Mouse (Mus musculus) natural killer cell, adult 2 months (primary cell): ENCODE data around the gene Slc29a3.
A peak's percentile ranks its signal among the peaks of the same experiment; 100 is the strongest.
"Not testable (repeated sequence)": the region's sequence is repeated elsewhere in the genome, so short reads cannot be mapped to it uniquely, and the experiment has no call there.

ENCODE experiments used
- DNase-seq, 2 experiments: peaks; one replicate each; pipeline ENCODE4 v3.0.0; 2022; ENCODE audit warnings: low spot score in 2 of 2

The Slc29a3 gene

DNA sequence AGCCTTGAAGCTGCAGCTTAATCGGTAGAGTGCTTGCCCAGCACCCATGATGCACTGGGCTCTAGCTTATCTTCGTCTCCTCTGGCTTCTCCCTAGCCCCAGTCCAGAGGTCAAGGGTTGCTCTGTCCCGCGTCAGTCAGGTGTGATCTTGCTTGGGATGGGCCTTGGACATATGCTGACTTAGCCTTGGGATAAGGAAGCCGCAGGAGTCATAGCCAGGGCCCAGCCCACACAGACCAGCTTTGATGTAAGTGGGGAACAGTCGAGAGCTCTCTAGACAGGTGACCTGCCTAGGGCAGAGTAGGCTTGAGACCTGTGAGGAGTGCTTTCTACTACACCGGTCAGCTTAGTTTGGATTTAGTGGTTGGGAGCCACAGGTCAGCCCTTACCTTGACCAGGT is 14.8 kb upstream of the Slc29a3 start:
- no peak for DNase-seq

DNA sequence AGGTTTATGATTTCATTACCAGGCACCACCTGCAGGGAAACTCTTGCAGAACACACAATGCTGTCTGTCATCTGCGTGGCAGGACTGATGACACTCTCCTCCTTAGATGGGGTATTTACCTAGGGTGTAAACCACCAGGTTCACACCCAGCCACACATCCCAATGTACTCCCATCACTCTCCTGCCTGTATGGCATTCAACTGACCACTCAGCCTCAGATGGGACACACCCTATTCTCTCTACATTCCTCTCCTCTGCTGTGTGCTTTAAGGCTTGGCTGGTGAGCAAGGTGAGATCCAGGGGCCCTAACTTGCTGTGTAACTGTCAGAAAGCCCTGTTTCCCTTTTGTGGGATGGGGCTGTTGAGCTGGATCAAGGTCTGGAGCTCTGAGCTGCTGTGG is 9.5 kb upstream of the Slc29a3 start:
- DNase-seq, result no peak

DNA sequence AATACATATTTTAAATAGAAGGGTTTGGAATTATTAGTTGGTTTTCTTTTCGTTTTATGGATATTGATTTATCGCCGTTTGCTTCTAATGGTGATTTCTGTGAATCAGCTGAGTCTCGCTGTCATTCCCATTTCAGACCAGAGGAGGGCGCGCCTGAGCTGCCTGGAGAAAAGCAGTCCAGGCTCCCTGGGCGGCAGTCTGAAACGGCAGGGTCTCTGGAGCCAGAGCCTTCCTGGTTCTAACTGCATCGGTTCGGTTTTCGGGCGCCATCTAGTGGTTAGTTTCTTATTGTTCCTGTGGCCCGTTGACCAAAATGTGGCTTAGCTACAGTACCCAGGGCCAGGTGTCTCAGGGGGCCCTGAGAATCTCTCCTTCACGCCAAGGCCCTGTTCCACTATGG is 7.8 kb upstream of the Slc29a3 start:
- DNase-seq, result peak; percentile 90 to 92

DNA sequence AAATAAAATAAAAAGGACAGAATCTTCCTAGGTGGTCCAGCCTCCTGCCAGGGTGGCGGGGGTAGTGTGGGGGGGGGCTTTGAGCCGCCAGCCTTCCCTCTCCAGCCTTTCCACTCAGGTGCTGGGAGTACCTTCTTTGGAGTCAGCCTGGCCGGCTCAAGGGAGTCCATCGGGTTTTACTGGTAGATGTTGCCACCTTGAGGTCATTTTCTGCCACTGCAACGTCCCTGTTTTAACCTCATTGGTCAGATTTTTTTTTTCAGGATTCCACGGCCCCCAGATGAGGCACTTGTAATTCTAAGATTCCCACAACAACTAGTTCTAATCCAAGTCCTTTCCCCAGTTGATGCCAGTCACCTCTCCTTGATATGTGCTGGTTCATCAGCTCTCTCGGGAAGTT is 4.4 kb upstream of the Slc29a3 start:
- peak; percentile 44 to 58 for DNase-seq

DNA sequence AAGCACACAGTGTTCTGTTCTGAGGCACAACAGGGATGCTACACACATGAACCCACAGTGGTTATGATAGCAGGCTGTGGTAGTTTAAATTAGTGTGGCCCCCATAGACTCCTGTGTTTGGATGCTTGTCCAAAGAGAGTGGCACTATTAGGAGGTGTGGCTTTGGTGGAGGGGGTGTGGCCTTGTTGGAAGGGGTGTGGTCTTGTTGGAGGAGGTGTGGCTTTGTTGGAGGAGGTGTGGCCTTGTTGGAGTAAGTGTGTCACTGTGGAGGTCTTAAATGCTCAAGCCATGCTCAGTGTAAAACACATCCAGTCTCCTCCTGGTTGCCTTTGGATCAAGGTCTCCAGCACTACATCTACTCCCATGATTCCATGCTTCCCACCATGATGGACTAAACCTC is 3.6 kb upstream of the Slc29a3 start:
- DNase-seq, result peak in 1 of 2 experiments; percentile 24

DNA sequence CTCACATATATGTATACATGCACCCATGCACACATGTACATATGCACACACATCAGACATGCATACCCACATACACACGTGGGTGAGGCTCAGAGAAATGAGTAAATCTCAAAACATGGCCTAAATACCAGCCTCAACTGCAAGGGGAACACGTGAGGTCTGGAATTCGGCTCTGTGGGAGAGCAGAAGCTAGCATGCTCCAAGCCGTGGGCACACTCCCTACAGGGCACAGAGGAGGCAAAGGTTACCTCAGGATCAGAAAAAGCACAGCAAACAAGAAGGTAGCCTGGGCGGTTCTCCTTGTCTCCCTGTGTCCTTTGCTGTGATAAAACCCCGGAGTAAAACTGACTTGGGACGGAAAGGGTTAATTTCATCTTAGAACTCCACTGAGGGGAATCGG is 1.3 kb upstream of the Slc29a3 start:
- DNase-seq, result no peak

DNA sequence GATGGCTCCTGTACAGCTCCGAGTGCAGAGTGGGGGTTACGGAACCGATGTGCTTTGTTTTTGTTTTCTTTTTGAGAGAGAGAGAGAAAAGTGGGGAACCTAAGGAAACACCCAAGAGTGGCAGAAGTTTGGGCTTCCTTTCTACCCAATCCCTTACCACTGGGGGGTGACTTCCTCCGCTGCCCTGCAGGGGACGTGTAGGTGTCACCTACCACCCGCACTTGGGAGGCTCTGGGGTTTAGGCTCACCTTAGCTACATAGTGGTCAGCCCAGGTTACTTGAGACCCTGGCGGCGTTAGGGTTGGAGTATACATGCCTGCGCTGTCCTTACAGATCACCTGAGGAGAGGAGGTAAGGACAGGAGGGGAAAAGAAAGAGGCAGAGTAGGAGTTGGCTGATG is 667 bp upstream of the Slc29a3 start:
- peak; percentile 21 to 33 for DNase-seq

DNA sequence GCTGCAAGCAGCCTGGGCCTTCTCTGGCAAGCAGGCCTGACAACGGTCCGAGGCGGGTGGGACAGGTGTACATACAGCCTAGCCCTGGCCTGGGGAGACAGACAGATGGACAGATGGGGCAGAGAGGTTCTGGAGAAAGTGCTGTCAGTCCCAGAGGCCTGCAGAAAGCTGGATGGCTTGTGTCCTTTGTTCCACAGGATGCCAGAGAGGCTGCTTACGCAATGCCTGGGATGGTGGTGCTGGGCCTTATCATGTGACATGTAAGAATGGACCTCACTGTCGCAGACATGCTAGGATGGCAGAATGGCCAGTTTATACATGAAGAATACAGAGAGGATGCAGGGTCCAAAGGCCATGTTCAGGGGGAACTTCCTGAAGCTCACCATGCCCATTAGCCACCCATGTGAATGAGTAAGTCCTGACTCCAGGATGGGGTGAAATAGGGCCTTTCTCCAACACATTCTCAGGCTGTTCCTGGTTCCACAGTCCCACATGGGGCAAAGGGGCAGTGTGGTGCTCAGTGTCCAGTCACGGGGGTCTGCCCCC is 4.9 kb downstream of the Slc29a3 start:
- DNase-seq, result no peak

DNA sequence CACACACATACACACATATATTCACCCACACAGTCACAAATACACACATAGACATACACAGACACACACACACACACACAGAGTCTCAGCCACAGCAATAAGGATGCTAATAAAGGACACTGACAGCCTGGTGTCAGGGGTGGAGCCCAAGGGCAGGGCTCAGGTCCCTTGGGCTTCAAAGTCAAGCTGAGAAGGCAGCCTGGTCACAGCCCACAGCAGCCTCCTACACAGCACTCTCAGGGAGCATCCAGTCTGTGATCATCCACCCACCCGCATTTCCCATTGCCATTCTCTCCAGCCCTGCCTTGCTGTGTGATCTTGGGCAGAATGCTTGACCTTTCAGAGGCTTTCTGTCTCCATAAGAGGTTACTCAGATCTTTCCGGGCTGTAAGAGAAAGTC is 6.1 kb downstream of the Slc29a3 start:
- DNase-seq, result no peak

DNA sequence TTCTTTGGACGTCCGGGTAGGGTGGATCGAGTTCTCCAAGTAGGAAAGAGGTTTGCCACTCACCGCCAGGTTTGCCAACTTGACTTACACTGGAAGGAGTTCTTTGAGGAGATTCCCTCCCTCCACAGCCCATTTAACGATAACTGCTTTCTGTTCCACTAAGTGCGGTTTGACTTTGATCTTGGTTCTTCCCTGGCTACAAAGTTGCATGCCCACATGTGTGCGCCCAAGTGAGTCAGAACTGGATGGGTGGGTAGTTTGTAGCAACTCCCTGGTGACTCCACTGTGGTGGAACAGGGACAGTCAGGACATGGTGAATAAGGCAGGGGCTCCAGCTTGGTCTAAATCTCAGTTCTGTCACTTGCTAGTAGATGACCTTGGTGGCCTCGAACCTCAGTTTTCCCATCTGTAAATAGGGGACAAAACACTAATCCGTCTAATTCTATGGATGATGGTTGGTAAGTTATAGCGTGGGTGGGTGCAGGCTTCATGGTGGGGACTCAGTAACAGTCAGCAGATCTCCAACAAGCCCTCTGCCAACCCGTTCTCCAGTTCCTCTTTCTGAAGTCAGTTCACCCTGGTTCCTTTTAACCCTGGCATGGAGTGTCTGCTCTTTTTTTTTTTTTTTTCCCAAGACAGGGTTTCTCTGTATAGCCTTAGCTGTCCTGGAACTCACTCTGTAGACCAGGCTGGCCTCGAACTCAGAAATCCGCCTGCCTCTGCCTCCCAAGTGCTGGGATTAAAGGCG is 7.9 kb downstream of the Slc29a3 start:
- peak in 1 of 2 experiments; percentile 43 for DNase-seq

DNA sequence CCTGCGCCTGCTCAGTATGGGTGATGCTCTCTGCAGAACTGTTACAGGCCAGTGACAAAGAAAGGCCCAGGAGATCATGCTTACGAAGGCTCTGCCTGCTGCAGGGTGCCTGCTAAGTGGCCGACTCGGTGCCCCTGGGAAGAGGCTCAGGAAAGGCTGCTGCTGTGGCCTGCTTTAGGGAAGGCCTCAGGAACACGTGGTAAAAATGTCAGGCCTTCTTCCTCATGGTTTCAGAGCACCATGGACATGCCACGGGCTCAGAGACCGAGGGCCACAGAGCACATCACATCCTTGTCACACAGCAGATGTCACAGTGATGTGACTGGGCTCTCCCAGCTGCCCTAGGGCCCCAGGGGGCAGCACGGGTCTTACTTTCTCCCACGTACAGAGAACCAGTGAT is 8.9 kb downstream of the Slc29a3 start:
- DNase-seq, result no peak

DNA sequence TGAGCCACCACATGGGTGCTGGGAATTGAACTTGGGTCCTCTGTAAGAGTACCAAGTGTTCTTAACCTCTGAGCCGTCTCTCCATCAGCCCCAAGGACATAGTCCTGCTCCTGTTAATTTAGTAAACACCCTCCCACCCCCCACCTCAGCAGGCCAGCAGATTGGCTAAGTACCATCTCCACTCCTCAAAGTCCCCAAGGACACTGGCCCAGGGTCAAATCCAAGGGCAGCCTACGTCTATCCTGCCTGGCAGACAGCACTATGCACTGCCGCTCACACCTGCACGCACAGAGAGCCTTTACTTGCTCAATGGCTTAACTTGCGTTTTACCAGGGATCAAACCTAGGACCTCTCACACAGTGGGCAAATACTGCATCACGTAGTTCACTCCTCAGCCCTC is 9.7 kb downstream of the Slc29a3 start:
- no peak for DNase-seq

DNA sequence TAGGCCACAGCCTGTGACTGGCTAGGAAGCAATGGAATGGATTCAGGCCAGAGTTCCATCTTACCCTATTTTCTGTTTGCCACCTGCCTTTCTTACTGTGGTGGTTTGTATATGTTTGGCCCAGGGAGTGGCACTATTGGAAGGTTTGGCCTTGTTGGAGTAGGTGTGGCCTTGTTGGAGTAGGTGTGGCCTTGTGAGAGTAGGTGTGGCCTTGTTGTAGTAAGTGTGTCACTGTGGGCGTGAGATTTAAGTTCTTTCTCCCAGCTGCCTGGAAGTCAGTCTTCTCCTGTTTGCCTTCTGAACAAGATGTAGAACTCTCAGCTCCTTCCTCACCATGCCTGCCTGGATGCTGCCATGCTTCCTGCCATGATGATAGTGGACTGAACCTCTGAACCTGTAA is 10.3 kb downstream of the Slc29a3 start:
- DNase-seq, result not testable (repeated sequence)

DNA sequence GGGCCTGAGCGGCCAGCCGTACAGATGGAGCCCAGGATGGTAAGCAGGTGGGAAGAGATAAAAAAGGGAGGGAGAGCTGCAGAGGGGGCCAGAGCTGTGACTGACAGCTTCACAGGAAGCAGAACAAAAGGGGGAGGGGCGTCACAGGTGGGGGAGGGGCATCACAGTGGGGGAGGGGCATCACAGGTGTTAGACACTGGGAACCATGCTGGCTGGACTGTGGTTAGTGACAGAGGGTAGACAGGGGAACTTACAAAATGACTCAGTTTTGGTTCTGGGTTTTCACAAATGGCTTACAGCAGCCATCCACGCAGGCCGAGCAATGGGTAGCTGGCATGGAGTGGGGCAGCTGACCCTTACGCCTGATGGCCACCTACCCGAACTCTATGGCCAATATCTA is 11.2 kb downstream of the Slc29a3 start:
- peak in 1 of 2 experiments; percentile 30 for DNase-seq

DNA sequence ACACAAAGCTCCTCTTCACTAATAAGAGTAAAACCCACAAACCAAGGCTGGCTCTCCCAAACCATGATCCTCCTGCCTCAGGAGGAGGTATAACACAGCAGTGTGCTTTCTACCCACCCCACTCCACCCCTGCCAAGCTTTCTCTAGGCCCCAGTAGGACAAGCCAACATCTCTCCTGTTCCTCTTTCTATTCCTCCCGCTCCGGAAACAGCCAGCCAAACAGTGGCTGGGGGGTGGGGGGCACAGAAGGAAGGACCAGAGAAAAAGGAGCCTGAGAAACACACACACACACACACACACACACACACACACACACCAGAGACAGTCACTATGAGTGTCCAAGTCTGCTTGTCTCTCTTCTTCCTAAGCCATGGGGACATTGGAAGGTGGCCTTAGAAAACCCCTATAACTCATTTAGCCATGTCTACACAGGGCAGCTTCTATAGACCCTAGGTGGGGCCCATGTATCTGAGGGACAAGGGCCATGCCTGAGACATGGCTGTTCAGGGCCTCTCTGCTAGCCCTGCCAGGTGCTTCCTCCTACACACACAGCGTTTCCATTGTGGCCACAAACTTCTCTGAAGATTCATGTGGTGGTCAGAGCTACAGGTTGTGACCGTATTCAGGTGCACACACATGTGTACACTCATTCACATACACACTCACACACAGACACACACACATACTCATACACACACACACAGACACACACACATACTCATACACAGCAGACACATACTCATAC is 12.8 kb downstream of the Slc29a3 start:
- DNase-seq, result no peak

DNA sequence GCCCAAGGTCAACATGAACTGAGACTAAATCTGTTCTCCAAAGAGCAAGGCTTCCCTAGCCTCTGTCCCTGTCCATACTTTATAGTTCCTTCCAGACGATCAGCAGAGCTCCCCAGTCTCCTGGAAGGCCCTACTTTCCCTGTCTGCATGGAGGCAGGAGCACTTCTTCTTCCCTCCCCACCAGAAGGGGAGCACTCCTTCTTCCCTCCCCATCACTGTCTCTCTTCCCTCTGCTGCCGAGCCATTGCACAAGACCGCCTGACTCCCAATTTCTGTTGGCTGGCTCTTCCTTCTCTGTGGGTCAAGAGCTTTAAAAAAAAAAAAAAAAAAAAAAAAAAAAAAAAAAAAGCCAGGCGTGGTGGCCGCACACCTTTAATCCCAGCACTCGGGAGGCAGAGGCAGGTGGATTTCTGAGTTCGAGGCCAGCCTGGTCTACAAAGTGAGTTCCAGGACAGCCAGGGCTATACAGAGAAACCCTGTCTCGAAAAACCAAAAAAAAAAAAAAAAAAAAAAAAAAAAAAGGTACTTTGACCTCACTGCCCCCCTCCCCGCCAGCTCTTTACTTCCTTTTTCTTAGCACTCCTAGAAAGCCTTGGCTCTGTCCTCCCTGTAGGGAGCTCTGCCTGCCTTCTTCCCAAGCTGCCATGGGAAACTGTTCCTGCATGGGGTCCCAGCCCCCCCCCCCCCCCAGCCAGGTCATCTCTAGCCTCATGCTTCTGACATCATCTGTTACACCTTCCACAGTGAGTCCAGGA is 14.5 kb downstream of the Slc29a3 start:
- no peak for DNase-seq

DNA sequence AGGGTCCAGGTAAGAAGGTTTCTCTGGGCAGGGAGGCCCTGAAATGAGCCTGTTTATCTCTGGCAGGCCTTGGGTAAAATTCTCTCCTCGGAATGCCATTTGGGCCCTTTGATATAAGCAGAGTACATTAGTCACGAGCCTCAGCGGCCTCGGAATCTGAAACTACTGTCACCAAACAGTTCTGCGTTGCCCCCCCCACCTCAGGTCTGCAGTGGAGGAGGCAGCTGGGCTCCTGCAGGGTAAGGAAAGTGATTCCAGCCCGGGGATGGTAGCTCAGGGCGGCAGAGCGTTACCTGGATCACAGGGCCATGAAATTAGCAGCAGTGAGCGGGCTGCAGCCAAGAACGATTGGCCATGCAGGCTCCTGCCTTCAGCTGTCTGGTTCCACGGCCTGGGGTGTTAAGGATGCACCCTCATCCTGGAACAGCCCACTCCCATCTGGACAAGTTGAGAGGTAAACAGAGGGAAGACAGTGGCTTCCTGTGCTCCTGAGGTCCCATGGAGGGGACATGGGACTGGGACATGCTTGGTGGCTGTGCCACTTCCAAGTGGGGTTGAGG is 15.3 kb downstream of the Slc29a3 start:
- DNase-seq, result no peak

DNA sequence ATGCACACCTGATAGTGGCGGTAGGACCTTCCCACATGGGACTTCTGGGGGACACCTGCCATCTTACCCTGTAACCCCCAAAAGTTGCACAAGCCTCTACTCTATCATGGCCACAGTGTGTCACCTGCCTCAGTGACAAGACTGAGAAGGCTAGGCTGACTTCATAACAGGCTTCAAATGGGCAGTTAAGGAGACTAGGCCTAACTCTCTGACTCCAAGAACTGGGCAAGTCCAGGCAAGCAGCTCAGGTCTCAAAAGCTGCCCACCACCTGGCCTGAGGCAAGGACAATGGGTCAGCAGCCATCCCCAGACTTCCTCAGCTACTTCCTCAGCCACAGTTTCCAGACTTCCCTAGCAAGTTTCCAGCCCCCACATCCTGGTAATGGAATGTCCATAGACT is 16.9 kb downstream of the Slc29a3 start:
- DNase-seq, result no peak

DNA sequence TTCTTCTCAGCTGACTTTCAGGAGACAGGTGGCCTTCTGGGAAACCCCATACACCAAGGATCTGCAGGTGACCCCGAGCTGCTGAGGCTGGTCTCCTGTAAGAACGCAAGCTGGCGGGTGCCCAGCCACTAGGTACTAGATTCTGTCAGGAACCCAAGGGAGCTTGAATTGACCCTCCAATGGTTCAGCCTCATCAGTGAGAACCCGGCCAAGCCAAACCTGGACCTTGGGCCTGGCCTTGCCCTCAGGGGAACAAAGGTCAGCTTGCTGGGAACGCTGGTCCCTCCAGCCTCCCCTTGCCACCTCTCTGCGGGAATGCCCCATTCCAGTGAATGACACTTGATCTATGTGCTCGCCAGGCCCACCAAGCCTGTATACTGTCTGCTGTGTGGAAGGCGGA is 19.1 kb downstream of the Slc29a3 start:
- DNase-seq, result no peak

DNA sequence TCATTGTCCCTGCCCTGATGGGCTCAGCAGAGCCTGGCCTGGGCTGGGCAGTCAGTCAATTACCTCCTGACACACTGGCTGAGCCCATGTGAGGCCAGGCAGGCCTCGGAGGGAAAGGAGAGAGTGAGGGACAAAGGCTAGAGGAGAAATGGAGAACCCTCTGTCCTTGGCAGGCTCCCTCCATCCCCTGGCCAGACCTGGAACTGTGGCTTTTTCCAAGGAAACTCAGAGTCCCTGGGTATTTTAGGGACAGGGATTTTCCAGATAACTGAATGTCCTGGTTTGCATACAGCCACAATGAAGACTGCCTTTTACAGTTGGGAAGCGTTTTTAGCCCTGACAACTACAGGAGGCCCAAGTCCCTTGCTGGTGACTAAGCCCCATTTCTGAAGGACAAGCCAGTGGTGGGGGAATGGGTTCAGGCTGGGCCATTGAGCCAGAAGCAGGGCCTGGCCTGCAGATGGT is 20.2 kb downstream of the Slc29a3 start:
- no peak for DNase-seq

DNA sequence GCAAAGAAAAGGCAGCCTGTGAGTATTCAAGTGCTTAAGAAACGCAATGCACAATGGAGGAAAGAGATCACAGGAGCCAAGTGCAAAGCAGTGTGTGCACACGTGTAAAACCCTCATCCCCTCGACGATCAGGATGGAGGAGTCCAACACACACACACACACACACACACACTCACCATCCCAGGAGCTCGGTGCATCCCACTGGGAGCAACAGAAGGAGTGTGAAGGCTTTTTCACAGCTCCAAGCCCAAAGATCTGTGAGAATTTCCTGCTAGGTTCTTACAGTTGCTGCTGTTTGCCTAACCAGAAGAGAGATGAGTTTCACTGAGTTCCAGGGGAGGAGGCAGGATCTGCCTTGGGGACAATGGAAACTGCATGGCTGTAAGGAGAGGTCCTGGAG is 20.9 kb downstream of the Slc29a3 start:
- DNase-seq, result no peak

DNA sequence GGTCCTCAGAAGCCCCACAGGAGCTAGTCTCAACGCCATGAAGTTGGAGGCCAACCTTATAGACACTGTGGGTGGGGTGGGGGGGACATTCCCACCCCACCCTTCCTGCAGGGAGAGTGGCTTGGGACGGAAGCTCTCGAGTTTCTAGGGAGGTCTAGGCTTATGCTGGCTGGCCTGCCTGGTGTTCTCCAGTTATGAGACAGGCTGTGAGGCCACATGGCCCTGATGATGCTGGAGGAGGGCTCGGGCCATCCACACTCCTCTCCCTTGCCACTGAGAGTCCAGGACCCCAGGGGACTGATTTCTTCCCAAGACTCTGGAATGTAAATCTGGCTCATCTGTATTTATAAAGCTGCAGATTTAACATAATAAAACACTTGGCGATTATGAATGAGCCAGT is 25.3 kb downstream of the Slc29a3 start:
- no peak for DNase-seq
